Mouse (Mus musculus) liver, postnatal 0 days (tissue): ENCODE measurements around the gene Zbed3. TPM values are rescaled to one million over a fixed set of nuclear protein-coding genes. Genes with fewer than 3 reads are reported as not detected.

Experiments
- ATAC-seq: fragments of 200-750 bp; cut with Nextera tagmentation; 2 replicates; pipeline ENCODE4 v1.8.0; 2017; ENCODE audit warnings: mild to moderate bottlenecking, moderate library complexity
- DNase-seq: peaks from one replicate; pipeline ENCODE4 v3.0.0-alpha.2; 2016
- H3K27ac ChIP-seq: fragments of 300-500 bp; sonication (generic); 2 replicates; pipeline ENCODE4 v1.5.1; 2014; ENCODE audit warnings: antibody characterized with exemption, moderate library complexity, mild to moderate bottlenecking, low read depth
- H3K27me3 ChIP-seq: fragments of 300-500 bp; sonication (generic); 2 replicates; pipeline ENCODE4 v1.6.1; 2014; ENCODE audit warnings: low read length, control low read depth, mixed read lengths; ENCODE audit not compliant: insufficient read depth
- H3K36me3 ChIP-seq: fragments of 300-500 bp; sonication (generic); replicated peaks from 2 replicates; pipeline ENCODE4 v1.6.1; 2014; ENCODE audit warnings: mild to moderate bottlenecking, control low read depth, low read length, moderate library complexity, mixed read lengths; ENCODE audit not compliant: insufficient read depth
- H3K4me1 ChIP-seq: fragments of 300-500 bp; sonication (generic); 2 replicates; pipeline ENCODE4 v1.6.1; 2014; ENCODE audit warnings: antibody characterized with exemption, mild to moderate bottlenecking, control low read depth; ENCODE audit not compliant: insufficient read depth
- H3K4me2 ChIP-seq: fragments of 300-500 bp; sonication (generic); 2 replicates; pipeline ENCODE4 v1.6.1; 2014; ENCODE audit warnings: low read depth, mild to moderate bottlenecking, low read length, moderate library complexity, mixed read lengths
- H3K4me3 ChIP-seq: fragments of 300-500 bp; sonication (generic); 2 replicates; pipeline ENCODE4 v1.5.1; 2014; ENCODE audit warnings: low read depth, low read length
- H3K9ac ChIP-seq: fragments of 300-500 bp; sonication (generic); replicated peaks from 2 replicates; pipeline ENCODE4 v1.6.1; 2014; ENCODE audit warnings: mild to moderate bottlenecking, moderate library complexity
- H3K9me3 ChIP-seq: fragments of 300-500 bp; sonication (generic); 2 replicates; pipeline ENCODE4 v1.6.1; 2016; ENCODE audit warnings: mild to moderate bottlenecking, control low read depth, low read length, mixed read lengths
- CTCF ChIP-seq: sonication (generic); IDR thresholded peaks from 2 replicates; pipeline ENCODE4 v1.5.1; 2016; ENCODE audit warnings: antibody characterized with exemption, low read depth
- EP300 ChIP-seq: IDR thresholded peaks from 2 replicates; pipeline ENCODE4 v1.6.1; 2016; ENCODE audit warnings: antibody characterized with exemption, low read depth, mild to moderate bottlenecking
- WGBS: fragments of 180-500 bp; shearing (Covaris S2); extraction: QIAGEN DNeasy Blood & Tissue Kit; methylation state at CpG from one replicate; pipeline ENCODE4 v1.1.7; 2014; ENCODE audit not compliant: insufficient replicate concordance; 5-methylcytosine and 5-hydroxymethylcytosine counted together
- polyA plus RNA-seq: library from polyadenylated mRNA; unstranded; fragments of >200 nt; fragmentation: Nextera tagmentation; extraction: Ambion mirVana; gene quantifications from 2 replicates; pipeline ENCODE4 v1.2.1, GENCODE M21; 2015

Zbed3 gene
- polyA plus RNA-seq, 1 experiment from 2014 or later = 5.7 TPM

DNA sequence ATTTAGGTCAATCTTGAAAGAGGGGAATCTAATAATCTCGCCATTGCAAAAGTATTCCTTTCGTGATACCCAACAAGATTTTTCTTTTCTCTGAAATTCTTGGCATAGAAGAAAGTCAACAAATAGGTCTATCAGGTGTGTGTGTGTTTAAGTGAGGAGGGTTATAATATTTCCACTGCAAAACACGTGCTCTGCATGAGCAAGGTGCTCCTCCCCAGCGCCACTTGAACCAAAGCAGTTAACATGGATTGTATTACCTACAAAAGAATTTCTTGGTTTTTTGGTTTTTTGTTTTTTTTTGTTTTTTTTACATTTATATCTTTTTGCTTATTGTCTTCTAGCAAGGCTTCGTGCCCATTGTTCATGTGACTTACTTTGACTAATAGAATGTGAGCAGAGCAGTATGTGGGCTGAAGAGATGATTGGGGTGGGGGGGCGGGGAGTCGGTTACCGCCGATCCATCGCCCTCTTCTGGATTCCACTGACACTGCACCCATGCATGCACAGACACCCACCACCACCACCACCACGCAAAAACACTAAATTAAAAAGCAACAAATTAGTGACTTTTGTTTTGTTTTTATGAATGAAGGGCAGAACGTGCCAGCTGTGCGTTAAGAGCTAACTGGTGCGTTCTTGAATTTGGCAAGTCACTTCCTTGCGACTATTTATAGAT is 676 bp downstream of the Zbed3 start:
- WGBS = 22% methylated on average over 15 of the region's 15 CpGs
- TF ChIP-seq CTCF (peak; percentile 53), EP300 (no peak)
- Histone ChIP-seq H3K4me3 (peak overlapping the region; percentile 84), H3K36me3 (no peaks in the 10 kb centered on the region), H3K4me2 (peak overlapping the region; percentile 83), H3K27ac (peak overlapping the region; percentile 99), H3K27me3 (no peaks in the 10 kb centered on the region), H3K4me1 (peaks cover 10% of the 10 kb centered on the region), H3K9ac (peak overlapping the region; percentile 94), H3K9me3 (no peaks in the 10 kb centered on the region)
- ATAC-seq (peak; percentile 46), DNase-seq (peak; percentile 70)

DNA sequence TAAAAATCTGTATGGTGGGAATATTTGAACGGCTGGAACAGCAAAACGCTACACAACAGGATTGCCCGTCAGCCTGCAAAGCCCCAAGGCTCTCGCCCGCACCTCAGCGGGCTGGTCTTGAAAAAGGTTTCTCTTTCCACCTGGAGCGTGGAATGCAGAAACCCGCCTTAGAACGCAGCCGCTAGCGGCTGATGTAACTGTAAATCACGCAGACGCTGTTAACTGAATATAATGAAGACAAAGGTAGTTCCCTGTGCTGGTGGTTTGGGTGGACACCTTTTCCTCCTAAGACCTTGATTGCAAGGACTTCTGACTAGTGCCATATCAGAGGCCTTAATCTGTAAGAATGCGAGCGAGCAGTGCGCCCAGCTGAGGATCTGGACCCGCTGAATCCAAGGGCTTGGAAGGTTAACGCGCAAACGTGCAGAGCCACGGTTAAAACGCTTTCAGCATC is 1.2 kb downstream of the Zbed3 start:
- WGBS = under 1% methylated on average over 22 of the region's 22 CpGs
- no peaks in the 10 kb centered on the region for H3K36me3 ChIP-seq
- peak overlapping the region; percentile 99 for H3K27ac ChIP-seq
- H3K27me3 ChIP-seq = no peaks in the 10 kb centered on the region
- peak overlapping the region; percentile 83 for H3K4me2 ChIP-seq
- H3K4me3 ChIP-seq = peak overlapping the region; percentile 84
- ATAC-seq (no peak), DNase-seq (peak; percentile 21)
- H3K9ac ChIP-seq = peak overlapping the region; percentile 94
- H3K4me1 ChIP-seq = peaks cover 10% of the 10 kb centered on the region
- TF ChIP-seq CTCF (no peak), EP300 (no peak)
- H3K9me3 ChIP-seq = no peaks in the 10 kb centered on the region

DNA sequence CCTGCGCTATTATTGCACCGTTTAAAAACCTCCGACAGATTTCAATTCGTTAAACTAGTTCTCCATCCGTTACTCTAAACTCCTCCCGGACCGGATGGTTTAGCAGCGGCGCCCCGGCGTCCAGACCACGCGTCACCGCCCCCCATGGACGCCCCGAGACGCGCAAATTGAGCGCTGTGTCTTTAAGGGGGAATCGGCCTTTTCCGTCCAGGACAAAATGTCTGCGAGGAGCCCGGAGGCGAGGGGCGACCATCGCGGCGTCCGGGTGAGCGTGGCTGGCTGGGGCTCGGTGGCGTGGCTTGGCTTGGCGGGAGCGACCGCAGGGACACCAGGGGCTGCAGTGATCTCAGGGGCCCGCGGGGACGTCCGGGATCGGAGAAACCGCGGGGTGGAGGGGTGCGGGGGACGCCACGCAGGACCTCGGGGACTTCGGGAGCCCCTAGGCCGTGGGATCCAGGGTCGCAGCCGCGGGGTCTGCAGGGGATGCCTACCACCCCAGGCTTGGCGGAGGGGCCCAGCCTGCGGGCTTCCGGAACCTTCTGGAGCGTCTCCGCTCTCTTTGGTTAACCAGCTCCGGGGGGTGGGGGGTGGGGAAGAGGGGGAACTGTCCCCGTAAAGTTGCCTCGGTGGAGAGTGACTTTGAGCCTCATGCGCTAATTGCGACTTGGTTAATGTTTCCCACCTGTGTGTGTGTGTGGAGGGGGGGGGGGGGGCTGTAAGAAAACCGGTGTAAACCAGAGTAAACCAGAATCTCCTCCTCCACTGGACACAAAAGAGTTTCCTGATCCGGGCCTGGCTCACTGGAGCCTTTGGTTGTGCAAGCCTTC is 1.9 kb downstream of the Zbed3 start:
- H3K9ac ChIP-seq = peak overlapping the region; percentile 94
- WGBS = under 1% methylated on average over 60 of the region's 63 CpGs
- peak overlapping the region; percentile 84 for H3K4me3 ChIP-seq
- H3K27me3 ChIP-seq = no peaks in the 10 kb centered on the region
- peak overlapping the region; percentile 83 for H3K4me2 ChIP-seq
- H3K9me3 ChIP-seq = no peaks in the 10 kb centered on the region
- H3K27ac ChIP-seq = peak overlapping the region; percentile 99
- H3K36me3 ChIP-seq = no peaks in the 10 kb centered on the region
- DNase-seq = peak; percentile 70
- TF ChIP-seq CTCF (peak; percentile 4; the same call in 1 of the 2 replicates), EP300 (no peak)
- peak; percentile 84 for ATAC-seq
- peaks cover 10% of the 10 kb centered on the region for H3K4me1 ChIP-seq

DNA sequence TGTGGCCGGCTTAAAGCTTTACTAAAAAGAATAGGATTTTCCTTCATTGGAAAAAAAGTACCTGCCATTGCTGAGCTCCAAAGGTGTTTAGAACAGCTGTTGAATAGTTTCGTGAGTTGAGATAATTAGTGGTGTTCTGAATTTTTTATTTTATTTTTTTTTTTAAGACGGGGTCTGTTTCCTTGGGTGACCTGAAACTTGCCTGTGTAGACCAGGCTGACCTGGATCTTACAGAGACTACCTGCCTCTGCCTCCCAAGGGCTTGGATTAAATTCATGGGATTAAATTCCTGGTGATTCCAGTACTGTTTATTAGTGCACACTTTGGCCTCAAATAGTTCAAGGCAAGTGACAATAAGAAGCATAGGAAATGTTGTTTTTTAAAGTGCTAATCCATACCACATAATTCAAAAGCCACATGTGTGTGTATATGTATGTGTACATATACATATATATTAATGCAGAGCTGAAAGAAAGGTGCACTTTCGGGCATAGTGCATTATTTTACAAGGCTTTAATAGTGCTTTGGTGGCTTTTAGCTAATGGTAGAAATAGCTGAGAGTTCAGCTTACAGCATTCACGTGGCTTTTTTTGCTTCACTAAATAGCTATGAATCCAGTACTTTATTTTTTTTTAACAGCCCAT is 2.6 kb downstream of the Zbed3 start:
- Histone ChIP-seq H3K27ac (peak overlapping the region; percentile 99), H3K4me1 (peaks cover 11% of the 10 kb centered on the region)
- 12% methylated on average over 5 of the region's 5 CpGs for WGBS

DNA sequence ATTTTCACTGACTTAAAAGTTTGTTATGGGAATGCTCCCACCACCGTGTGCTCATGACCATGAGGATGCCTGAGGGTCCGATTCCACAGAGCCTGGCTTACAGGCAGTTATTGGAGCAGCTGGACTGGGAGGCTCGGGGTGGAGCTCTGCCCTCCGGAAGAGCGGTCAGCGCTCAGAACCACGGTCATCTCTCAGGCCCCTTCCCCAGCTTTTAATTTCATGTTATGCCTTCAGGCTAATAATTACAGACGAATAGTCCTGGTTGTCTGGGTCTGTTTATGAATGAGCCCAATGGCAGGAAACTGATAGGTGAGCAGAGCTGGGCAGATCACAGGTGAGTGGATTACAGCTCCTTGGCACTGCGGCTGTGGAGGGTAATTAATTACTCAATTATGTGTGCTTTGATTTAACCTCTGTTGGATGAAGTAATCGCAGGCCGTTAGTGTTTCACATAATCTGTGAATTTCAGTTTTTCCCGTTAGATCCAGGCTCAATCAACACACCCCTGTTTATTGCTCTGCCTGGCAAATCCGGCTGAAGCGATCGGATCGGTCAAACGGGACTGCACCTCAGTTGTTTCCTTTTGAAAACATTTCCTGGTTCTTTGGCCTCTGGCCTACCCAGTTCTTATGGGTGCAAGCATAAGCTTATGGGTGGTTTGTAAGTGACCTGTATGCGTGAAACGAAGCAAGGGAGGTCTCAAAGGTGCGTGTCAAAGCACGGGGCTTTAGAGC is 3.4 kb downstream of the Zbed3 start:
- TF ChIP-seq EP300 (no peak), CTCF (no peak)
- Histone ChIP-seq H3K4me1 (peaks cover 17% of the 10 kb centered on the region), H3K9me3 (no peaks in the 10 kb centered on the region), H3K27ac (peak overlapping the region; percentile 99), H3K4me3 (peak overlapping the region; percentile 84), H3K27me3 (no peaks in the 10 kb centered on the region), H3K4me2 (peak overlapping the region; percentile 83), H3K9ac (peak overlapping the region; percentile 94; the same call in 1 of the 2 replicates), H3K36me3 (no peaks in the 10 kb centered on the region)
- no peak for ATAC-seq
- DNase-seq = no peak
- 30% methylated on average over 21 of the region's 21 CpGs for WGBS

More for the DNA sequence above, 2.6 kb downstream of the Zbed3 start:
- H3K36me3 ChIP-seq = no peaks in the 10 kb centered on the region
- DNase-seq (no peak), ATAC-seq (no peak)
- peak overlapping the region; percentile 83 for H3K4me2 ChIP-seq
- no peaks in the 10 kb centered on the region for H3K9me3 ChIP-seq
- H3K9ac ChIP-seq = peak overlapping the region; percentile 94
- peak overlapping the region; percentile 84 for H3K4me3 ChIP-seq
- no peaks in the 10 kb centered on the region for H3K27me3 ChIP-seq
- TF ChIP-seq EP300 (no peak), CTCF (no peak)
